Mouse (Mus musculus) intestine, embryonic 15.5 days (tissue): Measurements from ENCODE around the gene Bbs9. TPM values are rescaled to one million over a fixed set of nuclear protein-coding genes. Genes with fewer than 3 reads are reported as not detected.

Experiments used
- ATAC-seq: fragments of 200-750 bp; cut with Nextera tagmentation; 2 replicates; pipeline ENCODE4 v1.8.0; 2017; ENCODE audit warnings: moderate TSS enrichment, moderate library complexity
- H3K27ac ChIP-seq: fragments of 300-500 bp; sonication (generic); 2 replicates; pipeline ENCODE4 v1.5.1; 2015; ENCODE audit warnings: mild to moderate bottlenecking, inconsistent platforms
- H3K27me3 ChIP-seq: fragments of 300-500 bp; sonication (generic); replicated peaks from 2 replicates; pipeline ENCODE4 v1.6.1; 2015; ENCODE audit warnings: inconsistent platforms
- H3K36me3 ChIP-seq: fragments of 300-500 bp; sonication (generic); 2 replicates; pipeline ENCODE4 v1.6.1; 2015; ENCODE audit warnings: inconsistent platforms
- H3K4me1 ChIP-seq: fragments of 300-500 bp; sonication (generic); replicated peaks from 2 replicates; pipeline ENCODE4 v1.6.1; 2015; ENCODE audit warnings: inconsistent platforms
- H3K4me2 ChIP-seq: fragments of 300-500 bp; sonication (generic); replicated peaks from 2 replicates; pipeline ENCODE4 v1.6.1; 2015; ENCODE audit warnings: mild to moderate bottlenecking, inconsistent platforms
- H3K4me3 ChIP-seq: fragments of 300-500 bp; sonication (generic); replicated peaks from 2 replicates; pipeline ENCODE4 v1.5.1; 2015; ENCODE audit warnings: inconsistent platforms
- H3K9ac ChIP-seq: fragments of 300-500 bp; sonication (generic); 2 replicates; pipeline ENCODE4 v1.6.1; 2015; ENCODE audit warnings: inconsistent platforms
- H3K9me3 ChIP-seq: fragments of 300-500 bp; sonication (generic); 2 replicates; pipeline ENCODE4 v1.6.1; 2016; ENCODE audit warnings: inconsistent platforms
- WGBS: fragments of 180-500 bp; shearing (Covaris S2); methylation state at CpG from one replicate; pipeline ENCODE4 v1.1.7; 2015; 5-methylcytosine and 5-hydroxymethylcytosine counted together
- polyA plus RNA-seq: library from polyadenylated mRNA; unstranded; fragments of >200 nt; fragmentation: Nextera tagmentation; extraction: Ambion mirVana; gene quantifications from 2 replicates; pipeline ENCODE4 v1.2.1, GENCODE M21; 2015

The Bbs9 gene
- polyA plus RNA-seq, 1 experiment from 2014 or later: 13.1 TPM

- Histone ChIP-seq H3K36me3 (no peaks in the 10 kb centered on the region), H3K9ac (no peak overlapping the region), H3K9me3 (no peaks in the 10 kb centered on the region), H3K27ac (no peak overlapping the region; the same call in 1 of the 2 replicates), H3K4me3 (no peak overlapping the region), H3K4me2 (no peak overlapping the region), H3K4me1 (no peaks in the 10 kb centered on the region), H3K27me3 (no peaks in the 10 kb centered on the region)
- WGBS: 63% methylated on average over 7 of the region's 7 CpGs
- ATAC-seq: no peak
These were observed 339.6 kb downstream of the Bbs9 start for GRCm38 (mm10) chr9:22815093-22815458.

- no peak overlapping the region for H3K9ac ChIP-seq
- H3K27me3 ChIP-seq: no peaks in the 10 kb centered on the region
- H3K4me2 ChIP-seq: no peak overlapping the region
- no peaks in the 10 kb centered on the region for H3K4me1 ChIP-seq
- no peak overlapping the region for H3K4me3 ChIP-seq
- no peak for ATAC-seq
- H3K36me3 ChIP-seq: no peaks in the 10 kb centered on the region
- 81% methylated on average over 6 of the region's 6 CpGs for WGBS
- H3K9me3 ChIP-seq: no peaks in the 10 kb centered on the region
- H3K27ac ChIP-seq: no peak overlapping the region
These were observed 344.0 kb downstream of the Bbs9 start for GRCm38 (mm10) chr9:22819539-22819938.

- 29% methylated on average over 6 of the region's 6 CpGs for WGBS
- no peak for ATAC-seq
- no peak overlapping the region for H3K4me3 ChIP-seq
- no peaks in the 10 kb centered on the region for H3K36me3 ChIP-seq
- no peaks in the 10 kb centered on the region for H3K27me3 ChIP-seq
- no peaks in the 10 kb centered on the region for H3K9me3 ChIP-seq
- H3K9ac ChIP-seq: no peak overlapping the region
- no peak overlapping the region for H3K4me2 ChIP-seq
- no peak overlapping the region for H3K27ac ChIP-seq
- H3K4me1 ChIP-seq: no peaks in the 10 kb centered on the region
These were observed 345.2 kb downstream of the Bbs9 start for GRCm38 (mm10) chr9:22820646-22821185.

- no peaks in the 10 kb centered on the region for H3K27me3 ChIP-seq
- WGBS: 50% methylated on average over 5 of the region's 5 CpGs
- H3K4me1 ChIP-seq: no peaks in the 10 kb centered on the region
- ATAC-seq: peak; percentile 68; the same call in 1 of the 2 replicates
- H3K4me2 ChIP-seq: no peak overlapping the region
- H3K4me3 ChIP-seq: no peak overlapping the region
- no peak overlapping the region for H3K27ac ChIP-seq
- no peak overlapping the region for H3K9ac ChIP-seq
- H3K9me3 ChIP-seq: no peaks in the 10 kb centered on the region
- H3K36me3 ChIP-seq: no peaks in the 10 kb centered on the region
These were observed 347.3 kb downstream of the Bbs9 start for GRCm38 (mm10) chr9:22822770-22823169.

GRCm38 (mm10) chr9:22823856-22824255, 348.3 kb downstream of the Bbs9 start:
- no peak for ATAC-seq
- Histone ChIP-seq H3K4me2 (no peak overlapping the region), H3K9ac (no peak overlapping the region), H3K27me3 (no peaks in the 10 kb centered on the region), H3K27ac (no peak overlapping the region), H3K9me3 (no peaks in the 10 kb centered on the region), H3K4me3 (no peak overlapping the region), H3K4me1 (no peaks in the 10 kb centered on the region), H3K36me3 (no peaks in the 10 kb centered on the region)
- WGBS: 74% methylated on average over 3 of the region's 3 CpGs

- ATAC-seq: no peak
- Histone ChIP-seq H3K9me3 (no peaks in the 10 kb centered on the region), H3K27ac (no peak overlapping the region), H3K36me3 (no peaks in the 10 kb centered on the region), H3K9ac (no peak overlapping the region), H3K27me3 (no peaks in the 10 kb centered on the region), H3K4me3 (no peak overlapping the region), H3K4me2 (no peak overlapping the region), H3K4me1 (no peaks in the 10 kb centered on the region)
- WGBS: 68% methylated on average over 8 of the region's 8 CpGs
These were observed 349.4 kb downstream of the Bbs9 start for GRCm38 (mm10) chr9:22824910-22825309.

GRCm38 (mm10) chr9:22826571-22826990, 351.1 kb downstream of the Bbs9 start:
- whole genome bisulfite sequencing: 46% methylated on average over 3 of the region's 3 CpGs
- no peak overlapping the region for H3K27ac ChIP-seq
- ATAC-seq: 0 out of 2 replicates have a peak, but pooled peaks have one; percentile 36
- H3K36me3 ChIP-seq: no peaks in the 10 kb centered on the region
- H3K9me3 ChIP-seq: no peaks in the 10 kb centered on the region
- no peak overlapping the region for H3K9ac ChIP-seq
- no peak overlapping the region for H3K4me2 ChIP-seq
- no peaks in the 10 kb centered on the region for H3K4me1 ChIP-seq
- H3K27me3 ChIP-seq: no peaks in the 10 kb centered on the region
- no peak overlapping the region for H3K4me3 ChIP-seq

GRCm38 (mm10) chr9:22827176-22827770, 351.8 kb downstream of the Bbs9 start:
- H3K4me3 ChIP-seq: no peak overlapping the region
- H3K9ac ChIP-seq: no peak overlapping the region
- WGBS: 44% methylated on average over 2 of the region's 2 CpGs
- no peaks in the 10 kb centered on the region for H3K4me1 ChIP-seq
- no peak overlapping the region for H3K27ac ChIP-seq
- H3K27me3 ChIP-seq: no peaks in the 10 kb centered on the region
- H3K4me2 ChIP-seq: no peak overlapping the region
- no peaks in the 10 kb centered on the region for H3K9me3 ChIP-seq
- ATAC-seq: no peak
- H3K36me3 ChIP-seq: no peaks in the 10 kb centered on the region

- no peak for ATAC-seq
- Histone ChIP-seq H3K4me3 (no peak overlapping the region), H3K4me1 (no peaks in the 10 kb centered on the region), H3K4me2 (no peak overlapping the region), H3K9ac (no peak overlapping the region), H3K27me3 (no peaks in the 10 kb centered on the region), H3K9me3 (no peaks in the 10 kb centered on the region), H3K36me3 (no peaks in the 10 kb centered on the region), H3K27ac (no peak overlapping the region)
- 82% methylated on average over 21 of the region's 21 CpGs for WGBS
These were observed 353.9 kb downstream of the Bbs9 start for GRCm38 (mm10) chr9:22829212-22829960.

GRCm38 (mm10) chr9:22834994-22835512, 359.5 kb downstream of the Bbs9 start:
- Histone ChIP-seq H3K9ac (no peak overlapping the region), H3K4me3 (no peak overlapping the region), H3K27me3 (no peaks in the 10 kb centered on the region), H3K27ac (no peak overlapping the region), H3K9me3 (no peaks in the 10 kb centered on the region), H3K4me1 (0 out of 2 replicates have a peak, but pooled peaks cover 5% of the 10 kb centered on the region), H3K4me2 (no peak overlapping the region), H3K36me3 (no peaks in the 10 kb centered on the region)
- ATAC-seq: no peak
- WGBS: 90% methylated on average over 1 of the region's 1 CpGs

- Histone ChIP-seq H3K36me3 (no peaks in the 10 kb centered on the region), H3K27me3 (no peaks in the 10 kb centered on the region), H3K4me3 (no peak overlapping the region), H3K27ac (no peak overlapping the region), H3K9ac (no peak overlapping the region), H3K4me1 (0 out of 2 replicates have a peak, but pooled peaks cover 5% of the 10 kb centered on the region), H3K9me3 (no peaks in the 10 kb centered on the region), H3K4me2 (no peak overlapping the region)
- 50% methylated on average over 6 of the region's 6 CpGs for WGBS
- no peak for ATAC-seq
These were observed 361.5 kb downstream of the Bbs9 start for GRCm38 (mm10) chr9:22837000-22837399.

GRCm38 (mm10) chr9:22837702-22838210, 362.2 kb downstream of the Bbs9 start:
- H3K4me1 ChIP-seq: 0 out of 2 replicates have a peak, but pooled peaks cover 5% of the 10 kb centered on the region
- no peak overlapping the region for H3K4me3 ChIP-seq
- no peak overlapping the region for H3K9ac ChIP-seq
- H3K4me2 ChIP-seq: no peak overlapping the region
- no peak overlapping the region for H3K27ac ChIP-seq
- WGBS: 35% methylated on average over 4 of the region's 4 CpGs
- no peaks in the 10 kb centered on the region for H3K27me3 ChIP-seq
- no peaks in the 10 kb centered on the region for H3K36me3 ChIP-seq
- ATAC-seq: no peak
- H3K9me3 ChIP-seq: no peaks in the 10 kb centered on the region
